Mouse (Mus musculus) thymus, adult 18-20 months (tissue): ENCODE data around the gene Top1.
"Not testable (repeated sequence)": the region's sequence is repeated elsewhere in the genome, so short reads cannot be mapped to it uniquely, and the experiment has no call there.

Experiments used
- DNase-seq, 2 experiments: peaks; one replicate each; pipeline ENCODE4 v3.0.0; 2022; ENCODE audit warnings: mixed read lengths in 2 of 2

Gene Top1

DNA sequence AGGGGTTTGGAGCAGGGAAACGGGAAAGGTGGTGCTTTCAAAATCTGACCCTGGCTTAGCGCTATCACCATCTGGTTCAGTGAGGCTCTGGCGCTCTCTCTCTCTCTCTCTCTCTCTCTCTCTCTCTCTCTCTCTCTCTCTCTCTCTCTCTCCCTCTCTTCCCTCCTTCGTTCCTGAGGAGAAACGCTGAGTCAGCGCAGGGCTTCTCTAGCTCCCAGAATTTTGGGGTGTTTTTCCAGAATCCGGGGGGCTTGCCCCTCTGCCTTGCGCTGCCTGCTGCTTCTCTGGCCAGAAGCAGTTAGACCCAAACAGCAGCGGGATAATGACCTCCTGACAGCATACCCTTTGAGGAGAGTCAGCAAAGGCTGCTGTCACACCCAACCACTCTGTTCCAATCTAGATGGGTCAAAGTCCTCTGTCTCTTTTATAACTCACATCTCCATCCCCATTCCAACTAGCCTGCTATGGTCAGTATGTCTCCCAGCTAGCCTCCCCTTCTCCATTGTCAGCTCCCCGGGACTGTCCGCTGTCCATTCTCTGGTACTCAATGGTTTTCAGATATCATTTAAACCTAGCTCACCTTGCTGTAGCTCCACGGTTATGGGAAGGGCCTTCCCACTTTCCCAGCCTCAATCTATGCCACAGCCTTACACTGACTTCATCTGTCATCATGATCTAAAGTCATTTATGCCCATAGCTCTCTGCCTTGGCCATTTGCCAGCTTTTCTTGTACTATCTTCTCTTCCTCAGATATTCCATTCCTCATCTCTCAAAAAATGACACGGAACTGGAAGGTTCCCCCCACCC lies 5.6 kb upstream of the Top1 start:
- DNase-seq: no peak

DNA sequence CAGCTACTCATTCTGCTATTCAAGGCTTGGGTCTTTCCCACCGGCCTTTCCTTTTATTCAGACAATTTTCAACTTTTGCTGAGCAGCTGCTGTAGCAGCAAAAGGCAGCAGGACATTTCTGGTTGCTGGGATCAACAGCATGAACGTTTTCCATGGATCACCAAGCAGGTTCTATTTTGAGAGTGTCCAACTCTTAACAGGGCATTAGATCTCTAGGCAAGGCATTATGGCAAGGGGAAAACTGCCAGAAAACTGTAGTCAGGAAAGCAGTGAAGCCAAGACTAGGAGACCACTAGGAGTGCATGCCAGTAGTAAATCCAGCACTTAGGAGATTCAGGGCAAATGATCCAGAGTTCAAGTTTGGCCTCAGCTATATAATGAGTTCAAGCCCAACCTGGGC lies 4.5 kb upstream of the Top1 start:
- DNase-seq: no peak

DNA sequence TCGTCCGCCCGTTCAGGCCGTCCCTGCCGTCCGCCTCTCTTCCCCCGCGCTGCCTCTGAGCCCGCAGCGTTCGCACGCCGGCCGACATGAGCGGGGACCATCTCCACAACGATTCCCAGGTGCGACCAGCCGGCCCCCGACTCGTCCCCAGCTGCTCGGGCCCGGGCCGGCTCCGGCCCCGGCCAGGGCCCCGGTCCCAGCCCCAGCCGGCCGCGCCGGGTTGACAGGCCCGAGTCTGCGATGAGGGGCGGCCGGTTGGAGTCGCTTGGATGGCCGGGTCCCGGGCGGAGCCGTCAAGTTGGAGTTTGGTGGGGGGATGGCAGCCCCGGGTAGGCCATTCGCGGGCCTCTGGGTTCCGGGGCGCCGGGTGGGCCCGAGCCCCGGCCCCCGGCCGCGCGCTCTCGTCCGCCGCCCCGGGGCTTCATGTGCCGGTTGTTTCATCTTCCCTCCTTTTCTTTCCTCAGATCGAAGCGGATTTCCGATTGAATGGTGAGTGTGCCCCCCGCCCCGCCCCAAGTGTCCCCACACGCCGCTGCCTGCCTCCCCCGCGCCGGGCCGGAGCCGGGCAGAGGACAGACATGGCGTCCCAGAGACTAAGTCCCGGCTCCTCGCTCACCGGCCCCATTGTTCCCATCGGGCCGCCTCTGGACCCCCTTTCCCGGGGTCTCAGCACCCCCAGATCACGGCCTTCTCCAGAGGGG lies 606 bp downstream of the Top1 start:
- DNase-seq: peak; percentile 30 to 32

GRCm38 (mm10) chr2:160646845-160647178 lies 1.1 kb downstream of the Top1 start:
- DNase-seq: no peak

DNA sequence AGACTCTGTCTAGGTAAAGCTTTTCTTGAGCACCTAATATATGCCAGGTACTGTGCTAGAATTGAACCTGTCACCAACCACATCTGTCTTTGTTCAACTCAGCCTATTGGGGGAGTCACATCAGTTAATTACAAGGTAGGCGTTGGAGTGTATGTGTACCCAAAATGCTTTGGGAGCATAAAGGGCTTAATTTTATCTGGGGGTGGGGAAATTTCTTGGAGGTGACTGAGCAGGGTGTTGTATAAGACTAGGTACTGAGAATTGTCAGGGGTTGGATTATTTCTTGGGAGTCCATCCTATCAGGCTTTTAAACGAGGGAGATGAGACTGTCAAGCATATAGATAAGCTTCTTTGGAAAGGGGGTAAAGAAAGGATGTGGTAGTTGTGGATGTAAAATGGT lies 2.4 kb downstream of the Top1 start:
- no peak for DNase-seq

DNA sequence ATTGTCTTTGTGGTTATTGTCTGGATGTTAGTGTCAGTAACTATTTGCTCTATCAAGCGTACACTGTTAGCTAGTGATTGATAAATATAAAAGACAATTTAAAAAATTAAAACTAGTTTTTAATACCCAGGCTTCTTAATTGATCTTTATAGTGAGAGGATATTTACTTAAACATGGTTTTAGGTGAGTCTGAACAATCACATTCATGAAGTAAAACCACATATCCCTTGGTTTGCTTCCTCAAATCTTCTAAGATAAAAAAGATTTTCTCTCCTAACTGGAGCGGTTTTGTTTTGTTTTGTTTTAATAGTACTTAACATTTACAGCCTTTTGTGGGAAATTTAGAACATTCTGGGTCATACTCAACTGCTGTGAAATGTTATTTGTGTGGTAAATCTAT lies 3.4 kb downstream of the Top1 start:
- no peak for DNase-seq

DNA sequence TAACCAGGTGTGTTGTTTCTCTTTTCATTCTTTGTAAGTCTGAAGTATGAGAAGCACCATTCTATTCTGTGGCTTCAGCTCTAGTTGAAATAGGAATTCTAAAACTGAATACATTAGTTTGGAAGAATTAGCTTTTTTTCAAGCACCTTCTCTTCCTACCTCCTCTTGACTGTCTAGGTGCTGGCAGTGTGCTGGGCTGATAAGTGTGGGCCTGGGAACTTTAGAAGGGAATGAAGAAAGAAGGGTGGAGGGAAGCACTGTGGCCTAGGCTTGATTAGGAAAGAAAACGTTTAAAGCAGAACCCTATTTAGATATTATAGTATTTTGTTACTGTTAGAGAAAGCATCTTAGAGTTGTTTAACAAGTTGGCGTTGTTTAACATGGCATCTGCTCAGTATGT lies 5.5 kb downstream of the Top1 start:
- no peak for DNase-seq

DNA sequence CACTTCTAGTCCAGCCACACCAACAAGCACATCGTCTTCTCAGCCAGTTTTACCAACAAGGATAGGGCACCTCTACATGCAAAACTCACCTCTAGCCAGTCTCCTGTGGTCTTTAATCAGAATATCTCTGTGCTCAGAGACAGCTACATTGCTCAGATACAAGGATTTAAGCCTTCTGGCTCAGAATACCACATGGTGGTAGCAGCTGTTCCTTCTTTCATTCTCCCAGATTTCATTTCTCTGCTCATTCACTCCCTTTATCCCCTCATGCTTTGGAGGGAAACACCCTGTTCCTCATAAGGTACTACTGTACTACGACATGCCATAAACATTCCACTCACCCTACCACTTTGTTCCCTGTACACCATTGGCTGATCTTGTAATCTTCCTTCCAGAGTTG lies 7.5 kb downstream of the Top1 start:
- DNase-seq: no peak

DNA sequence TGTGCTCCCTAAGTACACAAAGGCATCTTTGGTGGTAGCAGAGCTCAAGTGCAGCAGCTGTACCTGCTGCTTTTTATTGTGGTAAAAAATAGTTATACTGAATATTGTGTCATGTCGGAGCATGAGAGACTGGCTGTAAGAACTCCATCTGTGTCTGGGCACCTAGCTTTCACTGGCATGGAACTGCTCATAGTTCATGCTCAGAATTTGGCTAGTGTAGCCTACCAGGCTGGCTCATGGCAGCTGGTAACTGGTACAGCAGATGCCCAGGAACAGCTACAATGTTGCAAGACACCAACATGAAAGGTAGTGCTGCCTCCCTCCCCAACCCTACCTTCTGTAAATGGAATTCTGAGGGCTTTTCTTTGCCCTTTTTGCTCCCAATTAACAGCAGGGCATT lies 9.9 kb downstream of the Top1 start:
- DNase-seq: no peak

DNA sequence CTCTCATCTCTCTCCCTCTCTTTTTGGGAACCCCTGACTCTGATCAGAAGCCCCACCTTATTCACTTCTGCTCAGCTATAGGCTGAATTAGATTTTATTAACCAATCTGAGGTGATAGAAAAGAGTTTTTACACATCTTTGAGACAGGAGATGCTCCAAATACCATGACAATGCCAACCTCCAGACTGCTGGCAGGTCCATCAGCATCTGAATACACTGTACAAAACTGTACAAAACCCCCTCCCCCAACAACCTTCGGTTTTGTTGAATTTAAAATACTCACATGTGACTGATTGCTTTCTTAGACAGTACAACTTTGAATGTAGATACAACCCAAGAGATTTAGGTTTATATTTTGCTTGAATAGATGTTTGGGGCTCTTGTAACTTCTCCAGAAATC lies 10.5 kb downstream of the Top1 start:
- no peak for DNase-seq

DNA sequence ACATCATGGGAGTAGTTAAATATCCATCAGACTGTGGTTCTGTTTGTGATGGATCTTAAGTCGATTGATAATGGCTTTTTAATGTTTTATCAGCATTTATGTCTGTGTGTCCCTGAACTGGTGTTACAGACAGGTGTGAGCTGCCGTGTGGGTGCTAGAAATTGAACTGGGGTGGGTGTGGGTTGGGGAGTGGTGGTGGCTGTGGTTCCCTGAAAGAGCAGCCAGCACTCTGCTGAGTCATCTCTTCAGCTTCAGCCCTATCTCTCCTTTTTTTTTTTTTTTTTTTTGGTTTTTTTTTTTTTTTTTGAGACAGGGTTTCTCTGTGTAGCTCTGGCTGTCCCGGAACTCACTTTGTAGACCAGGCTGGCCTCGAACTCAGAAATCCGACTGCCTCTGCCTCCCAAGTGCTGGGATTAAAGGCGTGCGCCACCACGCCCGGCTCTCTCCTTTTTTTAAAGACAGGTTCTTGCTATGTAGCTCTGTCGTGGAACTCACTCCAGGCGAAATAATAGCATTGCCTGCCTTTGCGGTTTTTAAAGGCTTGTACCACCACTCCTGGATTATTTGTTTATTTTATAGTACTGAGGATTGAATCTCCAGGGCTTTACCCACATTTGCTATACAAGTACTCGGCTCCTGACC lies 12.2 kb downstream of the Top1 start:
- DNase-seq: no peak

DNA sequence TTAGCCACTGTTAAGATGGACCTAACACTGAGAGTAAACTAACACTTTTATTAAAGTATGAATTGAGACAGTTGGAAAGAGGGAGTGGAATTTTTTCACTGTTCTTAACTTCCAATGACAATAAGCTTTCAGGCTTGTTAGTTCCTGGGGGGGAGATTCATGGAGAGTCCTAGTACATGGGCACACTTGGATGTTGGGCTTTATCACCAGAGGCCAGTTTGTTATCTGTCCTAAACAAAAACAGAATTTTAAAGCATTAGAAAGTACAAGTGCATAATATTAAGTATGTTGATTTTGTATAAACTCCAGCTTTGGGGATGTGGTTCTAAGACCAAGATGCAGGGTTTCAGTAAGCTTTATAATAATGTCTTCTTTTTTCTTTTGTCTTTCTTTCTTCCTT lies 13.1 kb downstream of the Top1 start:
- no peak for DNase-seq

GRCm38 (mm10) chr2:160664421-160664820 lies 18.7 kb downstream of the Top1 start:
- DNase-seq: no peak

DNA sequence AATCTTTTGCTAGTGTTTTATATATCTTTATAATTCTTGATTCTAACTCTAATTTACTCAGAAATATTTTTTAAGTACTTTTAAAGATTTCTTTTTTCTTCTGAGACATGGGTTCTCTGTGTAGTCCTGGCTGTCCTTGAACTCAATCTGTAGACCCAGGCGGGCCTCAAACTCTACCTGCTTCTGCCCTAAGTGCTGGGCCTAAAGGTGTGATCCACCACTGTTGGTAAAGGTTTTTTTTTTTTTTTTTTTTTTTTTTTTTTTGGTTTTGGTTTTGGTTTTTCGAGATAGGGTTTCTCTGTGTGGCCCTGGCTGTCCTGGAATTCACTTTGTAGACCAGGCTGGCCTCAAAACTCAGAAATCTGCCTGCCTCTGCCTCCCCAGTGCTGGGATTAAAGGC lies 19.3 kb downstream of the Top1 start:
- DNase-seq: not testable (repeated sequence)

GRCm38 (mm10) chr2:160667259-160667658 lies 21.6 kb downstream of the Top1 start:
- DNase-seq: no peak

- no peak for DNase-seq
These were observed 54.6 kb downstream of the Top1 start for GRCm38 (mm10) chr2:160700271-160700670.

DNA sequence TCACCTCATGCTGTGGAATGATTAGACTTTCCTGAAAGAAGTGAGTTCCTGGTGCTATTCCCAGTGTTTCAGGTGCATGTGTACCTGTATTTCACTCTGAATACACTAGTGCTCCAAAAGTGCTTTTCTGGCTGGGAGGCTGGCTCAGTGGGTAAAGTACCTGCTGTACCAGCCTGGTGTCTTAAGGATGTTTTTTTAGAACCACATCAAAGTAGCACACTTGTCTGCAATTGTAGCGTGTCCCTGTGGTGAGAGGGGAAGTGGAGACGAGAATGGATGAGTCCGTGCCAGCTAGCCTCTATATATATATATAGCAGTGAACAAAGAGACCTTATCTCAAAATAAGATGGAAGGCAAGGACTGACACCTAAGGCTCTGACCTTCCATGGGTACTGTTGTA lies 55.9 kb downstream of the Top1 start:
- no peak for DNase-seq

GRCm38 (mm10) chr2:160702824-160703223 lies 57.1 kb downstream of the Top1 start:
- no peak for DNase-seq

DNA sequence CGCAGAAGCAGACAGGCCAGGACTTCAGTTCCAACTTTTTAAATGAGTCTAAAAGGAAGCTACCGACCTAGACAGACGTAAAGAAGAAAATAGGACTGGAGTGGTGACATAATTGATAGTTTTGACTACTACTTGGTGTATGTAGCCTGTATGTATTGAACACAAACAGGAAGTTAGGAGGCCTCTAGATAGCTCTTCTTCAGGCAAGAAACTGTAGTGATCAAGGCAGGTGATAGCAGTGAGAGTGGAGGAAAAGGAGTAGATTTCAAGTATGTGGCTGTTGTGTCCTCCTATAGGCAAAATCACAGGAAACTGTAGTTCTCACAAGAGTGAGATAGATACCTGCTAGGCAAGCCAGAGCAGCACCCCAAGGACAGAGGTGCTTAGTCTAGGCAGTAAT lies 62.0 kb downstream of the Top1 start:
- DNase-seq: no peak

DNA sequence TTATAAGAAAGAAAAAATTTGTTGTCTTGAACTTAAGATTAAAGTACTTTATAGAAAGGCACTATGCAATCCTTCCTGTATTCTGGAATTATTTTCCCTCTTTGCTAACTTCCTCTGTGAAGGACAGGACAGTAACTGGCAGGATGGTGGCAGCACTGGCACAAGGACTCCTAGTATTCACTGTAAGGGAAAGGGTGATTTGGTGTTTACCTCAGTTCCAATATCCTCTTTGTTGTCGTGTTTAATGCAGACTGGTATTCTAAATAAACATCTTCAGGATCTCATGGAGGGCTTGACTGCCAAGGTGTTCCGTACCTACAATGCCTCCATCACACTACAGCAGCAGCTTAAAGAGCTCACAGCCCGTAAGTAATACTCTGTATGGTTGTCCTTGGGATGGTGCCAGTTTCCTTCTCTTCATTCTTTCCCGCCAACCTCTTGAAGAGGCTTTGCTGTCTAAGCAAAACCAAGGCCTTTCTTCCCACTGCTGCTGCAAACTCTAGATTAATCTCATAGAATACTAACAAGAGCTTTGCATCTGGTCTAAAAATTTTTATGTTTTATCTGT lies 69.9 kb downstream of the Top1 start:
- no peak for DNase-seq

- no peak for DNase-seq
These were observed 71.6 kb downstream of the Top1 start for GRCm38 (mm10) chr2:160717269-160717668.

- DNase-seq: no peak
These were observed 73.1 kb downstream of the Top1 start for GRCm38 (mm10) chr2:160718811-160719210.

- no peak for DNase-seq
These were observed 77.0 kb downstream of the Top1 start for GRCm38 (mm10) chr2:160722714-160723113.
